Mouse (Mus musculus): ENCODE data around the gene Btbd9.

DNA sequence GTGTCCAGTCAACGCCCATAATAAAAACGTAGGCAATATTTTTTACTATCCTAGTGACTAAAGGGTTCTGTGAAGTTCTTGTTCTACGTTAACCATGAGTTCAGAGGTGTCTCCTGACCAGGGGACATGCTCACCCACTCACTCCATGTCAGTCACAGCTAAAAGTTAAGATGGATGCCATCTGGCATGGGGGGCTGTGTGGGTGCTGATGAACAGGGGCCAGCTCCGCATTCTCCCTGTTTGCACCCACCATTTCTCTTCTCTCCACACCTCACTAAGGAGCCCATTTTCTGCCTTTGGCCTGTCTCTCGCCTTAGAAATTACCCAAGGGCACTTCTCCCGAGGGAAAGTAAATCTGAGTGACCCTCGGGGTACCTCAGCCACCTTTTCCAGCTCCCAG, 63.8 kb downstream of the Btbd9 start:
- TF ChIP-seq CTCF (IDR thresholded peaks at IDR 0.05; ENCODE audit: low read depth, low read length), result no peak
- no peak for TF ChIP-seq POLR2A (IDR thresholded peaks at IDR 0.05; ENCODE audit: extremely low read depth, insufficient read depth, low read length)
